Mouse (Mus musculus): Measurements from ENCODE around the gene Zdhhc1.

GRCm38 (mm10) chr8:105469816-105470215 is 26.9 kb downstream of the Zdhhc1 start:
- no peak for TF ChIP-seq CTCF (IDR thresholded peaks at IDR 0.05; ENCODE audit: insufficient read depth, low read length)
- TF ChIP-seq POLR2A (IDR thresholded peaks at IDR 0.05; ENCODE audit: borderline replicate concordance, extremely low read depth, low read depth, low read length) = no peak

Data from lung, adult 2 months (tissue).